Mouse (Mus musculus) gastrocnemius, adult 2 months (tissue): ENCODE results near the gene Rtca. TPM values are rescaled to one million over a fixed set of nuclear protein-coding genes. Genes with fewer than 3 reads are reported as not detected.

ENCODE experiments used
- DNase-seq: peaks from one replicate; pipeline ENCODE4 v3.0.0; 2022
- H3K27ac ChIP-seq: fragments of 200-600 bp; 2 replicates; pipeline ENCODE4 v1.8.1; 2022; ENCODE audit warnings: mild to moderate bottlenecking
- H3K4me3 ChIP-seq: fragments of 200-600 bp; 2 replicates; pipeline ENCODE4 v1.8.1; 2022; ENCODE audit warnings: mild to moderate bottlenecking, moderate library complexity
- CTCF ChIP-seq: fragments of 200-600 bp; IDR thresholded peaks from 2 replicates; pipeline ENCODE4 v1.8.1; 2022; ENCODE audit warnings: antibody characterized with exemption, mild to moderate bottlenecking, moderate library complexity
- intact Hi-C: fragments of 180-260 bp; cut with DNase I; formaldehyde crosslinking; loops from one replicate; pipeline ENCODE4 v1.15.1; 2025
- total RNA-seq, 2 experiments: library from RNA; stranded (reverse); gene quantifications; 2 replicates each; pipeline ENCODE4 v1.2.3; 2021

Gene Rtca
- total RNA-seq, 2 experiments from 2014 or later = 21.0 to 21.6 TPM

- Histone ChIP-seq H3K27ac (no peak overlapping the region), H3K4me3 (no peak overlapping the region)
- TF ChIP-seq CTCF = no peak
- intact Hi-C loops = no loop called here
- no peak for DNase-seq
Measured at GRCm38 (mm10) chr3:116464318-116464717, 43.7 kb downstream of the Rtca start.

- TF ChIP-seq CTCF = no peak
- DNase-seq = no peak
- intact Hi-C loops = no loop called here
- Histone ChIP-seq H3K4me3 (no peak overlapping the region), H3K27ac (no peak overlapping the region)
Measured at GRCm38 (mm10) chr3:116461053-116461452, 47.0 kb downstream of the Rtca start.

GRCm38 (mm10) chr3:116454529-116454928 is 53.5 kb downstream of the Rtca start:
- no peak for TF ChIP-seq CTCF
- H3K27ac ChIP-seq = no peak overlapping the region
- intact Hi-C loops = no loop called here
- DNase-seq = no peak
- H3K4me3 ChIP-seq = no peak overlapping the region

GRCm38 (mm10) chr3:116450741-116451140 is 57.3 kb downstream of the Rtca start:
- no peak for TF ChIP-seq CTCF
- no peak for DNase-seq
- Histone ChIP-seq H3K27ac (no peak overlapping the region), H3K4me3 (no peak overlapping the region)
- intact Hi-C loops = no loop called here

- intact Hi-C loops = no loop called here
- no peak for TF ChIP-seq CTCF
- H3K4me3 ChIP-seq = no peak overlapping the region
- no peak for DNase-seq
- H3K27ac ChIP-seq = no peak overlapping the region
Measured at GRCm38 (mm10) chr3:116444327-116444726, 63.7 kb downstream of the Rtca start.

- no peak overlapping the region for H3K27ac ChIP-seq
- H3K4me3 ChIP-seq = no peak overlapping the region
- intact Hi-C loops = no loop called here
- TF ChIP-seq CTCF = no peak
- no peak for DNase-seq
Measured at GRCm38 (mm10) chr3:116442788-116443187, 65.2 kb downstream of the Rtca start.

GRCm38 (mm10) chr3:116441518-116442205 is 66.3 kb downstream of the Rtca start:
- intact Hi-C loops = no loop called here
- H3K4me3 ChIP-seq = no peak overlapping the region
- no peak overlapping the region for H3K27ac ChIP-seq
- no peak for TF ChIP-seq CTCF
- no peak for DNase-seq

GRCm38 (mm10) chr3:116440066-116440997 is 67.7 kb downstream of the Rtca start:
- H3K27ac ChIP-seq = no peak overlapping the region
- DNase-seq = no peak
- no peak overlapping the region for H3K4me3 ChIP-seq
- intact Hi-C loops = no loop called here
- TF ChIP-seq CTCF = no peak

Other genes with a start within 250 kb of the Rtca start
- gene Cdc14a, start 84.2 kb downstream of the Rtca start, total RNA-seq = 10 to 100 TPM; 19.3 to 28.5 TPM
- gene Dbt, start 4.9 kb upstream of the Rtca start, total RNA-seq = 10 to 100 TPM; 25.5 to 45.6 TPM
- gene Lrrc39, start 54.8 kb upstream of the Rtca start, total RNA-seq = 10 to 100 TPM; 50.7 to 64.4 TPM
- gene Sass6, start 86.8 kb upstream of the Rtca start, total RNA-seq = 1 to 10 TPM; 1.8 to 3.5 TPM
- 1 to 10 TPM; 6.2 TPM for gene Trmt13, start 106.4 kb upstream of the Rtca start, total RNA-seq
- 10 to 100 TPM; 11.7 to 12.8 TPM for gene Mfsd14a, start 154.5 kb upstream of the Rtca start, total RNA-seq
- not detected for gene Gm43191, start 173.1 kb upstream of the Rtca start, total RNA-seq
- 1 to 10 TPM; 5.1 to 8.0 TPM for gene Slc35a3, start 204.6 kb upstream of the Rtca start, total RNA-seq